Mouse (Mus musculus): Measurements from ENCODE around the gene Sgcd. TPM values are rescaled to one million over a fixed set of nuclear protein-coding genes. Genes with fewer than 3 reads are reported as not detected.

Sgcd gene
- polyA plus RNA-seq, 1 experiment from 2014 or later: 1.9 TPM

- Histone ChIP-seq H3K9ac (ENCODE audit: low read depth, low read length) (no peak overlapping the region), H3K4me2 (ENCODE audit: low read depth, low read length) (0 out of 2 replicates have a peak overlapping the region, but pooled peaks have one; percentile 14), H3K36me3 (ENCODE audit: control insufficient read depth, insufficient read depth, low read length) (no peaks in the 10 kb centered on the region), H3K27ac (ENCODE audit: low read length) (no peak overlapping the region), H3K4me1 (ENCODE audit: control insufficient read depth, insufficient read depth, low read length) (0 out of 2 replicates have a peak, but pooled peaks cover 4% of the 10 kb centered on the region), H3K9me3 (ENCODE audit: control insufficient read depth, low read length) (no peaks in the 10 kb centered on the region), H3K4me3 (ENCODE audit: low read length) (no peak overlapping the region), H3K27me3 (replicated peaks; ENCODE audit: control insufficient read depth, insufficient read depth, low read length) (no peaks in the 10 kb centered on the region)
- WGBS: 65% methylated on average over 6 of the region's 6 CpGs
- ATAC-seq: no peak
Measured at GRCm38 (mm10) chr11:47377421-47377820, 611.3 kb downstream of the Sgcd start.

DNA sequence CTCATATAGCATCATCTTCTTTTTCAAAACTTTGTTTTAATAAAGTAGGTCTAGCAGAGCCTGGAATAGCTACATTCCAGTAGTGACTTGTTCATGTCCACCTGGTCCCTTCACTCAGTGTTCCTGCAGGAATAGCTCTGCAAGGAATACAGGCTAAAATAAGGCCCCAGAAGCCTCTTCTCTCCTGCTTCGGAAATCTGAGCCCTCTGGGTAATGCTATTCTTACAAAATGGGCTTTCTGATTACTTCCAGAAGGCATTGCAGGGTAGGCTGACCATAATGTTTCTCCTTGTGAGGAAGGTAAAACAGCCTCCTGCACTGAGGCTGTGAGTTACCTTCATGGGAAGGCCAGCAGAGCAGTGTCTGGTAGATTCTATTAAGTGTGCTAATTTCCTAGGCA is 611.9 kb downstream of the Sgcd start:
- Histone ChIP-seq H3K9ac (ENCODE audit: low read depth, low read length) (no peak overlapping the region), H3K36me3 (ENCODE audit: control insufficient read depth, insufficient read depth, low read length) (no peaks in the 10 kb centered on the region), H3K9me3 (ENCODE audit: control insufficient read depth, low read length) (no peaks in the 10 kb centered on the region), H3K4me1 (ENCODE audit: control insufficient read depth, insufficient read depth, low read length) (0 out of 2 replicates have a peak, but pooled peaks cover 4% of the 10 kb centered on the region), H3K27ac (ENCODE audit: low read length) (no peak overlapping the region), H3K4me2 (ENCODE audit: low read depth, low read length) (no peak overlapping the region), H3K27me3 (replicated peaks; ENCODE audit: control insufficient read depth, insufficient read depth, low read length) (no peaks in the 10 kb centered on the region), H3K4me3 (ENCODE audit: low read length) (no peak overlapping the region)
- WGBS: 66% methylated on average over 1 of the region's 1 CpGs
- no peak for ATAC-seq

DNA sequence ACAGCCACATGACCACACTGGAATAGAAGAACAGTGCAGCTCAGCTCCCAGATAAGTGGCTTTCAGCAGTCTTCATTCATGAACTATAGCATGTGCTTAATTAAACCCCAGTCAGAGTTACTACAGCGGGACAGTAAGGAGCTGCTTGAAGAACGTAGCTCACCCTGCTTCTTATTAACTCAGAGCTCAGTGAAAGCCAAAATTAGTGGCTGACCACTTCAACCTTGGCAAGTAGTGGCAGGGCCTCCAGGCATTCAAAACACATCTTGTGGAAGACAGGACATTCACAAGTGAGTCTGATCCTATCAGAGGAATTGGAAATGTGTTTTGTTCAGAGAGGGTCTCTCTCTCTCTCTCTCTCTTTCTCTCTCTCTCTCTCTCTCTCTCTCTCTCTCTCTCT is 617.2 kb downstream of the Sgcd start:
- H3K4me3 ChIP-seq (ENCODE audit: low read length): no peak overlapping the region
- no peaks in the 10 kb centered on the region for H3K4me1 ChIP-seq (ENCODE audit: control insufficient read depth, insufficient read depth, low read length)
- H3K9ac ChIP-seq (ENCODE audit: low read depth, low read length): no peak overlapping the region
- 72% methylated on average over 2 of the region's 2 CpGs for WGBS
- H3K27ac ChIP-seq (ENCODE audit: low read length): no peak overlapping the region
- H3K27me3 ChIP-seq (replicated peaks; ENCODE audit: control insufficient read depth, insufficient read depth, low read length): no peaks in the 10 kb centered on the region
- ATAC-seq: no peak
- no peaks in the 10 kb centered on the region for H3K9me3 ChIP-seq (ENCODE audit: control insufficient read depth, low read length)
- H3K4me2 ChIP-seq (ENCODE audit: low read depth, low read length): no peak overlapping the region
- no peaks in the 10 kb centered on the region for H3K36me3 ChIP-seq (ENCODE audit: control insufficient read depth, insufficient read depth, low read length)

GRCm38 (mm10) chr11:47351585-47351984 is 637.2 kb downstream of the Sgcd start:
- Histone ChIP-seq H3K27ac (ENCODE audit: low read length) (no peak overlapping the region), H3K36me3 (ENCODE audit: control insufficient read depth, insufficient read depth, low read length) (no peaks in the 10 kb centered on the region), H3K9ac (ENCODE audit: low read depth, low read length) (no peak overlapping the region), H3K4me1 (ENCODE audit: control insufficient read depth, insufficient read depth, low read length) (no peaks in the 10 kb centered on the region), H3K4me3 (ENCODE audit: low read length) (no peak overlapping the region), H3K4me2 (ENCODE audit: low read depth, low read length) (no peak overlapping the region), H3K27me3 (replicated peaks; ENCODE audit: control insufficient read depth, insufficient read depth, low read length) (no peaks in the 10 kb centered on the region), H3K9me3 (ENCODE audit: control insufficient read depth, low read length) (no peaks in the 10 kb centered on the region)
- ATAC-seq: no peak
- 80% methylated on average over 2 of the region's 2 CpGs for WGBS

- Histone ChIP-seq H3K9ac (ENCODE audit: low read depth, low read length) (no peak overlapping the region), H3K9me3 (ENCODE audit: control insufficient read depth, low read length) (no peaks in the 10 kb centered on the region), H3K36me3 (ENCODE audit: control insufficient read depth, insufficient read depth, low read length) (no peaks in the 10 kb centered on the region), H3K27ac (ENCODE audit: low read length) (no peak overlapping the region), H3K4me1 (ENCODE audit: control insufficient read depth, insufficient read depth, low read length) (no peaks in the 10 kb centered on the region), H3K4me2 (ENCODE audit: low read depth, low read length) (no peak overlapping the region), H3K4me3 (ENCODE audit: low read length) (no peak overlapping the region), H3K27me3 (replicated peaks; ENCODE audit: control insufficient read depth, insufficient read depth, low read length) (no peaks in the 10 kb centered on the region)
- no peak for ATAC-seq
- 30% methylated on average over 2 of the region's 2 CpGs for WGBS
Measured at GRCm38 (mm10) chr11:47343486-47343885, 645.3 kb downstream of the Sgcd start.

DNA sequence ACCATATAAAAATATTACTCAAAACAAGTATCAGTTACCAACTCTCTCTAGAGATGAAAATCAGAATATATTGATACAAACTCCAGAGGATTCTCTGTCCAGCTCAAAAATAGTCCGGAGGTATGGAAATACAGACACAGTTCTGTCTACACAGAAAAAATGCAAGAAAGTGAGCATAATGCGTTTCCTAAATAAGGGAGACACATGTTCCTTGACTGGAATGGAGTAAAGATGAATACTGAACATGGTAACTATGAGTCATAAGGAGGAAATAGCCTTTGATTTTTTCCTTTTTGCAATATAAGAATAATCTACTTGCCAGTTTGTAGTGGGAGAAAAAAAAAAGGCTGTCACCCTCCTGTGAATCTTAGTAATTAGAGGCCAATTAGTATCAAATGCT is 655.1 kb downstream of the Sgcd start:
- H3K4me2 ChIP-seq (ENCODE audit: low read depth, low read length): no peak overlapping the region
- no peak overlapping the region for H3K4me3 ChIP-seq (ENCODE audit: low read length)
- H3K36me3 ChIP-seq (ENCODE audit: control insufficient read depth, insufficient read depth, low read length): no peaks in the 10 kb centered on the region
- 85% methylated on average over 2 of the region's 2 CpGs for WGBS
- no peak overlapping the region for H3K9ac ChIP-seq (ENCODE audit: low read depth, low read length)
- H3K9me3 ChIP-seq (ENCODE audit: control insufficient read depth, low read length): no peaks in the 10 kb centered on the region
- no peak overlapping the region for H3K27ac ChIP-seq (ENCODE audit: low read length)
- H3K4me1 ChIP-seq (ENCODE audit: control insufficient read depth, insufficient read depth, low read length): no peaks in the 10 kb centered on the region
- no peaks in the 10 kb centered on the region for H3K27me3 ChIP-seq (replicated peaks; ENCODE audit: control insufficient read depth, insufficient read depth, low read length)
- ATAC-seq: no peak

DNA sequence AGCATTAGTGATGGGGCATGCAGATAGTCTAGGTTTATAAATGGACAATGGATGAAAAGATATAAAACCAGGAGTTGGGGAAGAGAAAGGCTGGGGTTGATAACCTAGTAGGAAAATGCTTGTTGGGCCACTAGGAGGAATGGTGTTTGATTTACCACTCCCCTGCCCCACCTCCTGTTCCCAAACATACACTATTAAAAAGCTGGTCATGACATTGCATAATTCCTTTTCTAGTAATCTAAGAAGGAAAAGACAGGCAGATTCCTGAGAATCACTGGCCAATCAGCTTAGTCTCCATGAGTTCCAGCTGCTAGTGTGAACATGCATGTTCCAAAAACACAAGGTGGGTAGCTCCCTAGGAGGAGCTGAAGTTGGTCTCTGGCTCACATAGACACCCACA is 683.2 kb downstream of the Sgcd start:
- Histone ChIP-seq H3K4me1 (ENCODE audit: control insufficient read depth, insufficient read depth, low read length) (no peaks in the 10 kb centered on the region), H3K9me3 (ENCODE audit: control insufficient read depth, low read length) (no peaks in the 10 kb centered on the region), H3K27ac (ENCODE audit: low read length) (no peak overlapping the region), H3K9ac (ENCODE audit: low read depth, low read length) (no peak overlapping the region), H3K4me3 (ENCODE audit: low read length) (no peak overlapping the region), H3K27me3 (replicated peaks; ENCODE audit: control insufficient read depth, insufficient read depth, low read length) (no peaks in the 10 kb centered on the region), H3K4me2 (ENCODE audit: low read depth, low read length) (no peak overlapping the region), H3K36me3 (ENCODE audit: control insufficient read depth, insufficient read depth, low read length) (no peaks in the 10 kb centered on the region)
- no peak for ATAC-seq

GRCm38 (mm10) chr11:47304702-47305450 is 683.9 kb downstream of the Sgcd start:
- Histone ChIP-seq H3K27me3 (replicated peaks; ENCODE audit: control insufficient read depth, insufficient read depth, low read length) (no peaks in the 10 kb centered on the region), H3K36me3 (ENCODE audit: control insufficient read depth, insufficient read depth, low read length) (no peaks in the 10 kb centered on the region), H3K9ac (ENCODE audit: low read depth, low read length) (no peak overlapping the region), H3K9me3 (ENCODE audit: control insufficient read depth, low read length) (no peaks in the 10 kb centered on the region), H3K4me1 (ENCODE audit: control insufficient read depth, insufficient read depth, low read length) (no peaks in the 10 kb centered on the region), H3K4me2 (ENCODE audit: low read depth, low read length) (no peak overlapping the region), H3K27ac (ENCODE audit: low read length) (no peak overlapping the region), H3K4me3 (ENCODE audit: low read length) (no peak overlapping the region)
- no peak for ATAC-seq
- 60% methylated on average over 12 of the region's 12 CpGs for WGBS

DNA sequence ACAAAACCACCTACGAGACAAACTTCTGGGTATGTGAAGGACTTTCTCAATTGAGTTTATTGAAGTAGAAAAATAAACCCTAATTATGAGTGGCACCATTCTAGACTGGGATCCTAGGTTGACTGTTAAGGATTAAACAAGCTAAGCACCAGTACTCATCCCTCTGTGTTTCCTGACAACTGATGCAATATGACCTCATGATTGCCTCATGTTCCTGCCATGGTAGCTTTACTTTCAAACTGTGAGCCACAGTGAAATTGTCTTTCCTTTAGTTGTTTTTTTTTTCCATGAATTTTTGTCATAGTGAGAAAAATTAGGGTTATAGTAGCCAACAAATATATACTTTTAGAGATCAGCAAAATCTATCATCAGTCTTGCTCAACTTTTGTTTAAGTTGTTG is 689.0 kb downstream of the Sgcd start:
- no peak for ATAC-seq
- Histone ChIP-seq H3K4me3 (ENCODE audit: low read length) (no peak overlapping the region), H3K27ac (ENCODE audit: low read length) (no peak overlapping the region), H3K9ac (ENCODE audit: low read depth, low read length) (no peak overlapping the region), H3K27me3 (replicated peaks; ENCODE audit: control insufficient read depth, insufficient read depth, low read length) (no peaks in the 10 kb centered on the region), H3K36me3 (ENCODE audit: control insufficient read depth, insufficient read depth, low read length) (no peaks in the 10 kb centered on the region), H3K9me3 (ENCODE audit: control insufficient read depth, low read length) (no peaks in the 10 kb centered on the region), H3K4me2 (ENCODE audit: low read depth, low read length) (no peak overlapping the region), H3K4me1 (ENCODE audit: control insufficient read depth, insufficient read depth, low read length) (no peaks in the 10 kb centered on the region)
- WGBS: 91% methylated on average over 1 of the region's 1 CpGs

Data from intestine, embryonic 16.5 days (tissue).